Mouse (Mus musculus) embryonic facial prominence, embryonic 14.5 days (tissue): ENCODE results near the gene Gm10188. TPM values are rescaled to one million over a fixed set of nuclear protein-coding genes. Genes with fewer than 3 reads are reported as not detected.

Source experiments
- ATAC-seq: fragments of 200-750 bp; cut with Nextera tagmentation; 2 replicates; pipeline ENCODE4 v1.8.0; 2017; ENCODE audit warnings: low read depth, moderate number of reproducible peaks, moderate TSS enrichment
- DNase-seq: peaks from one replicate; pipeline ENCODE4 v3.0.0-alpha.2; 2015; ENCODE audit warnings: low spot score
- H3K27ac ChIP-seq: fragments of 300-500 bp; sonication (generic); replicated peaks from 2 replicates; pipeline ENCODE4 v1.5.1; 2014; ENCODE audit warnings: low read depth, mild to moderate bottlenecking, low read length, moderate library complexity
- H3K27me3 ChIP-seq: fragments of 300-500 bp; sonication (generic); replicated peaks from 2 replicates; pipeline ENCODE4 v1.6.1; 2014; ENCODE audit warnings: low read length; ENCODE audit not compliant: control insufficient read depth, insufficient read depth
- H3K36me3 ChIP-seq: fragments of 300-500 bp; sonication (generic); 2 replicates; pipeline ENCODE4 v1.6.1; 2014; ENCODE audit warnings: low read length, mixed read lengths; ENCODE audit not compliant: control insufficient read depth, insufficient read depth
- H3K4me1 ChIP-seq: fragments of 300-500 bp; sonication (generic); 2 replicates; pipeline ENCODE4 v1.6.1; 2014; ENCODE audit warnings: antibody characterized with exemption, low read length; ENCODE audit not compliant: control insufficient read depth, insufficient read depth
- H3K4me2 ChIP-seq: fragments of 300-500 bp; sonication (generic); 2 replicates; pipeline ENCODE4 v1.6.1; 2014; ENCODE audit warnings: low read depth, mild to moderate bottlenecking, low read length, moderate library complexity, mixed read lengths
- H3K4me3 ChIP-seq: fragments of 300-500 bp; sonication (generic); 2 replicates; pipeline ENCODE4 v1.5.1; 2014; ENCODE audit warnings: low read depth, mild to moderate bottlenecking, low read length
- H3K9ac ChIP-seq: fragments of 300-500 bp; sonication (generic); 2 replicates; pipeline ENCODE4 v1.6.1; 2014; ENCODE audit warnings: low read depth, mild to moderate bottlenecking, low read length, moderate library complexity, mixed read lengths
- H3K9me3 ChIP-seq: fragments of 300-500 bp; sonication (generic); 2 replicates; pipeline ENCODE4 v1.6.1; 2016; ENCODE audit warnings: low read length; ENCODE audit not compliant: control insufficient read depth
- WGBS: fragments of 180-500 bp; shearing (Covaris S2); extraction: QIAGEN DNeasy Blood & Tissue Kit; methylation state at CpG from one replicate; pipeline ENCODE4 v1.1.7; 2014; 5-methylcytosine and 5-hydroxymethylcytosine counted together
- polyA plus RNA-seq: library from polyadenylated mRNA; unstranded; fragments of >200 nt; fragmentation: Nextera tagmentation; extraction: Ambion mirVana; gene quantifications from 2 replicates; pipeline ENCODE4 v1.2.1, GENCODE M21; 2014

The Gm10188 gene
- polyA plus RNA-seq, 1 experiment from 2014 or later, result not detected

- Histone ChIP-seq H3K4me1 (peaks cover 20% of the 10 kb centered on the region), H3K27me3 (peaks cover 4% of the 10 kb centered on the region; the same call in 1 of the 2 replicates), H3K9ac (no peak overlapping the region), H3K4me3 (peak overlapping the region; percentile 38; the same call in 1 of the 2 replicates), H3K9me3 (no peaks in the 10 kb centered on the region), H3K36me3 (no peaks in the 10 kb centered on the region), H3K4me2 (peak overlapping the region; percentile 52), H3K27ac (no peak overlapping the region)
- no peak for ATAC-seq
- DNase-seq, result no peak
- WGBS, result 55% methylated on average over 2 of the region's 2 CpGs
Measured at GRCm38 (mm10) chr1:132201936-132202335, 27.6 kb downstream of the Gm10188 start.

GRCm38 (mm10) chr1:132201511-132201860 is 28.1 kb downstream of the Gm10188 start:
- peak overlapping the region; percentile 47; the same call in 1 of the 2 replicates for H3K9ac ChIP-seq
- WGBS, result 26% methylated on average over 4 of the region's 4 CpGs
- peaks cover 22% of the 10 kb centered on the region for H3K4me1 ChIP-seq
- peaks cover 4% of the 10 kb centered on the region; the same call in 1 of the 2 replicates for H3K27me3 ChIP-seq
- H3K27ac ChIP-seq, result peak overlapping the region; percentile 71
- H3K9me3 ChIP-seq, result no peaks in the 10 kb centered on the region
- H3K36me3 ChIP-seq, result no peaks in the 10 kb centered on the region
- H3K4me2 ChIP-seq, result peak overlapping the region; percentile 52
- ATAC-seq, result no peak
- H3K4me3 ChIP-seq, result peak overlapping the region; percentile 38
- DNase-seq, result no peak

- peak; percentile 96 for DNase-seq
- Histone ChIP-seq H3K4me3 (peak overlapping the region; percentile 38), H3K36me3 (no peaks in the 10 kb centered on the region), H3K27ac (peak overlapping the region; percentile 71), H3K27me3 (peaks cover 6% of the 10 kb centered on the region; the same call in 1 of the 2 replicates), H3K9me3 (no peaks in the 10 kb centered on the region), H3K9ac (peak overlapping the region; percentile 47), H3K4me1 (peaks cover 25% of the 10 kb centered on the region), H3K4me2 (peak overlapping the region; percentile 52)
- ATAC-seq, result peak; percentile 94
- 6% methylated on average over 11 of the region's 11 CpGs for WGBS
Measured at GRCm38 (mm10) chr1:132200562-132201510, 28.7 kb downstream of the Gm10188 start.

GRCm38 (mm10) chr1:132199934-132200333 is 29.6 kb downstream of the Gm10188 start:
- 9% methylated on average over 11 of the region's 12 CpGs for WGBS

GRCm38 (mm10) chr1:132199244-132199643 is 30.3 kb downstream of the Gm10188 start:
- Histone ChIP-seq H3K9ac (no peak overlapping the region), H3K4me3 (no peak overlapping the region), H3K27me3 (peaks cover 14% of the 10 kb centered on the region; the same call in 1 of the 2 replicates), H3K36me3 (no peaks in the 10 kb centered on the region), H3K9me3 (no peaks in the 10 kb centered on the region), H3K4me2 (no peak overlapping the region), H3K27ac (no peak overlapping the region), H3K4me1 (peaks cover 23% of the 10 kb centered on the region)
- WGBS, result 65% methylated on average over 6 of the region's 6 CpGs
- ATAC-seq, result no peak
- DNase-seq, result no peak

More at GRCm38 (mm10) chr1:132199934-132200333, 29.6 kb downstream of the Gm10188 start:
- Histone ChIP-seq H3K9ac (peak overlapping the region; percentile 38; the same call in 1 of the 2 replicates), H3K27me3 (peaks cover 13% of the 10 kb centered on the region; the same call in 1 of the 2 replicates), H3K4me3 (peak overlapping the region; percentile 28), H3K9me3 (no peaks in the 10 kb centered on the region), H3K36me3 (no peaks in the 10 kb centered on the region), H3K27ac (peak overlapping the region; percentile 71), H3K4me2 (peak overlapping the region; percentile 52), H3K4me1 (peaks cover 23% of the 10 kb centered on the region)
- DNase-seq, result peak; percentile 35
- ATAC-seq, result no peak

- peaks cover 23% of the 10 kb centered on the region for H3K4me1 ChIP-seq
- peaks cover 18% of the 10 kb centered on the region; the same call in 1 of the 2 replicates for H3K27me3 ChIP-seq
- 84% methylated on average over 16 of the region's 16 CpGs for WGBS
- no peak for ATAC-seq
- no peak for DNase-seq
- no peak overlapping the region for H3K9ac ChIP-seq
- H3K27ac ChIP-seq, result no peak overlapping the region
- no peak overlapping the region for H3K4me2 ChIP-seq
- H3K36me3 ChIP-seq, result no peaks in the 10 kb centered on the region
- no peak overlapping the region for H3K4me3 ChIP-seq
- H3K9me3 ChIP-seq, result no peaks in the 10 kb centered on the region
Measured at GRCm38 (mm10) chr1:132198401-132199071, 31.0 kb downstream of the Gm10188 start.

GRCm38 (mm10) chr1:132197666-132198065 is 31.9 kb downstream of the Gm10188 start:
- H3K4me2 ChIP-seq, result no peak overlapping the region
- WGBS, result 15% methylated on average over 9 of the region's 9 CpGs
- ATAC-seq (no peak), DNase-seq (no peak)
- peaks cover 27% of the 10 kb centered on the region for H3K4me1 ChIP-seq
- no peak overlapping the region for H3K27ac ChIP-seq
- H3K36me3 ChIP-seq, result no peaks in the 10 kb centered on the region
- H3K9ac ChIP-seq, result no peak overlapping the region
- H3K27me3 ChIP-seq, result peaks cover 27% of the 10 kb centered on the region
- H3K4me3 ChIP-seq, result no peak overlapping the region
- no peaks in the 10 kb centered on the region for H3K9me3 ChIP-seq

- Histone ChIP-seq H3K9me3 (no peaks in the 10 kb centered on the region), H3K9ac (no peak overlapping the region), H3K36me3 (no peaks in the 10 kb centered on the region), H3K4me3 (no peak overlapping the region), H3K4me2 (no peak overlapping the region), H3K27ac (no peak overlapping the region), H3K4me1 (peaks cover 31% of the 10 kb centered on the region), H3K27me3 (peaks cover 40% of the 10 kb centered on the region)
- no peak for DNase-seq
- 19% methylated on average over 7 of the region's 7 CpGs for WGBS
- no peak for ATAC-seq
Measured at GRCm38 (mm10) chr1:132196337-132196736, 33.2 kb downstream of the Gm10188 start.
